Mouse (Mus musculus) G1E (cell line): Measurements from ENCODE around the gene Dgat2. TPM values are rescaled to one million over a fixed set of nuclear protein-coding genes. Genes with fewer than 3 reads are reported as not detected.

ENCODE experiments used
- ATAC-seq: 2 replicates; pipeline ENCODE4 v1.8.0; 2016; ENCODE audit warnings: mild to moderate bottlenecking; ENCODE audit not compliant: insufficient number of reproducible peaks, poor library complexity, low FRiP score, severe bottlenecking; ENCODE audit errors: extremely low read depth
- DNase-seq: peaks from one replicate; pipeline ENCODE4 v3.0.0; 2012; ENCODE audit warnings: low spot score
- H3K27me3 ChIP-seq: 2 replicates; pipeline ENCODE4 v1.6.1; 2012; ENCODE audit warnings: mild to moderate bottlenecking, low read length, inconsistent platforms; ENCODE audit not compliant: insufficient read depth
- H3K36me3 ChIP-seq: replicated peaks from 2 replicates; pipeline ENCODE3; 2012; ENCODE audit warnings: mild to moderate bottlenecking, inconsistent platforms
- H3K4me1 ChIP-seq: 2 replicates; pipeline ENCODE4 v1.6.1; 2012; ENCODE audit warnings: low read depth, low read length, inconsistent platforms, mixed read lengths; ENCODE audit not compliant: insufficient read depth
- H3K4me3 ChIP-seq: 2 replicates; pipeline ENCODE4 v1.5.1; 2012; ENCODE audit warnings: low read depth, mild to moderate bottlenecking, inconsistent platforms, low read length, moderate library complexity, mixed read lengths
- H3K9me3 ChIP-seq: replicated peaks from 2 replicates; pipeline ENCODE4 v1.6.1; 2012; ENCODE audit warnings: inconsistent platforms
- CTCF ChIP-seq: IDR thresholded peaks from 2 replicates; pipeline ENCODE4 v1.5.1; 2012; ENCODE audit warnings: low read depth, low read length, inconsistent platforms, mixed read lengths
- GATA1 ChIP-seq: IDR thresholded peaks from 2 replicates; pipeline ENCODE4 v1.6.1; 2012; ENCODE audit warnings: borderline replicate concordance, low read length, inconsistent platforms, mixed read lengths
- GATA2 ChIP-seq: IDR thresholded peaks from 2 replicates; pipeline ENCODE4 v1.6.1; 2012; ENCODE audit warnings: low read depth, low read length, inconsistent platforms, borderline replicate concordance
- POLR2AphosphoS5 ChIP-seq: IDR thresholded peaks from 2 replicates; pipeline ENCODE4 v1.6.1; 2012; ENCODE audit warnings: low read depth, low read length, inconsistent platforms; ENCODE audit not compliant: insufficient replicate concordance
- TAL1 ChIP-seq: conservative IDR thresholded peaks from 2 replicates; pipeline ENCODE4 v1.6.1; 2012; ENCODE audit warnings: low read depth, low read length, inconsistent platforms, mixed read lengths
- polyA plus RNA-seq: library from polyadenylated mRNA; stranded (reverse); fragments of >175 nt; gene quantifications from 2 replicates; pipeline ENCODE4 v1.2.3, GENCODE M21; 2012
- total RNA-seq, 2 experiments: library from RNA; stranded (forward) in 1 of 2; stranded (reverse) in 1 of 2; fragments of 200-1000 nt in 1 of 2; fragments of >200 nt in 1 of 2; fragmentation: Nextera tagmentation in 1 of 2; gene quantifications; 2 replicates each; pipeline ENCODE4 v1.2.3; 2014 to 2017

The Dgat2 gene
- total and polyA plus RNA-seq, 3 experiments: 0.08 to 0.27 TPM; not detected in 1

DNA sequence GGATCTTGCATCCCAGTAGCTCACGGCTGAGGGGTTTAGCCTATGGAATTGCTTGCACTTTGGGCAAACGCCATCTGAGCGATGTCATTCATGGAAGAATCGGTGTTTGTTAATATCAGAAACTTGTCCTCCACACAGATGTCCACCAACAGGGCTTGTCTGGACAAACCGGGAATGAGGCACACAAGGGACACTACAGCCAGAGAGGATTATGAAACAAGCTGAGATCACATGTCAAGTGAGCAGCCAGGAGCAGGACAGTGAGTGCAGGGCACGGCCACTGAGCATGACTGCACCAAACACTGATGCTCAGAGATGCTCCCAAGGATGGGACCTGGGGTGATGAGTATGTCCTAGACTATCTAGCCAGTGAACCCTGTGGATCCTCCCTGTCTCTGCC is 42.9 kb upstream of the Dgat2 start:
- Histone ChIP-seq H3K36me3 (no peaks in the 10 kb centered on the region), H3K4me3 (no peak overlapping the region), H3K4me1 (no peaks in the 10 kb centered on the region), H3K27me3 (peaks cover 11% of the 10 kb centered on the region), H3K9me3 (no peaks in the 10 kb centered on the region)
- no peak for ATAC-seq
- no peak for TF ChIP-seq POLR2AphosphoS5
- TF ChIP-seq GATA2: no peak
- TF ChIP-seq GATA1: no peak
- no peak for TF ChIP-seq TAL1
- no peak for TF ChIP-seq CTCF
- no peak for DNase-seq

DNA sequence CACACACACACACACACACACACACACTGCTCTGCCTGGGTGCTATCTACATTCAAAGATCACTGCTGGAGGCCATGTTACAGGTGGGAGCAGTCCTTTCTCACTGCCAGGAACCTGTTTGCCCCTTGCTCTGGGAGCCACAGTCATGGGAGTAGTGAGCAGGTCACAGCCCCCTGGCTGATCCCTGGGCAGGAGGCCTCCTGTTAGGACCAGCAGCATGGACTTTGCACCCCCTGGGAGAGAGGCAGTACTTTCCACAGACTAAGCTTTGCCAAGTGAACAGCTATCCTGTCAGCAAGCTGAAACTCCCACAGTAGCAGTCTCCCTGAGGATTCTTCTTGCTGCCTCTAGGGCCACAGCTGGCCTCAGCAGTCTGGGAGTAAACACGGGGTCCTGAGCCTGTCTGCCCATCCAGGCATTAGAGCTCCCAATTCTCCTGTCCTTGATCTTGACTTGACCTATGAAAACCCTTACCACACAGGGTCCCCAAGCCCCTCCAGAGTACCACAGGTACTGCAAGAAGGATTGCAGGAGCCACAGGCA is 42.2 kb upstream of the Dgat2 start:
- no peak for ATAC-seq
- no peak for DNase-seq
- H3K4me3 ChIP-seq: no peak overlapping the region
- H3K4me1 ChIP-seq: no peaks in the 10 kb centered on the region
- H3K36me3 ChIP-seq: no peaks in the 10 kb centered on the region
- peaks cover 14% of the 10 kb centered on the region for H3K27me3 ChIP-seq
- TF ChIP-seq GATA2: no peak
- no peak for TF ChIP-seq POLR2AphosphoS5
- TF ChIP-seq TAL1: no peak
- TF ChIP-seq CTCF: no peak
- TF ChIP-seq GATA1: no peak
- H3K9me3 ChIP-seq: no peaks in the 10 kb centered on the region

DNA sequence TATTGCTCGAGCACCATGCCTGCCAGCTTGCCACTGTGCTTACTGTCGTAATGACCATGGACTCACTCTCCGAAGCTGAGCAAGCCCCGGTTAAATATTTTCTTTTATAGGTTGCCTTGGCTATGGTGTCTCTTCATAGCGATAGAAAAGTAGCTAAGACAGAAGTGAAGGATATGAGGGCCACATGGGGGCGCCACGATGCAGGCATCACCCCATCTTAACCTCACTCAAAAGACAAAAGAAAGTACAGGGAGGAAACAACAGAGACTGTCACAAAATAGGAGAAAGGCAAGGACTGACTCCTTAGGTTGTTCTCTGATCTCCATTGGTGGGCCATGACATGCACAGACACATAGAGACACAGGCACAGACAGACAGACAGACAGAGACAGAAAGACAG is 41.7 kb upstream of the Dgat2 start:
- no peaks in the 10 kb centered on the region for H3K9me3 ChIP-seq
- no peak for DNase-seq
- H3K4me1 ChIP-seq: no peaks in the 10 kb centered on the region
- TF ChIP-seq POLR2AphosphoS5: no peak
- no peak for TF ChIP-seq GATA1
- TF ChIP-seq GATA2: no peak
- no peak for TF ChIP-seq TAL1
- no peak for TF ChIP-seq CTCF
- no peak for ATAC-seq
- no peaks in the 10 kb centered on the region for H3K36me3 ChIP-seq
- peaks cover 16% of the 10 kb centered on the region for H3K27me3 ChIP-seq
- H3K4me3 ChIP-seq: no peak overlapping the region

DNA sequence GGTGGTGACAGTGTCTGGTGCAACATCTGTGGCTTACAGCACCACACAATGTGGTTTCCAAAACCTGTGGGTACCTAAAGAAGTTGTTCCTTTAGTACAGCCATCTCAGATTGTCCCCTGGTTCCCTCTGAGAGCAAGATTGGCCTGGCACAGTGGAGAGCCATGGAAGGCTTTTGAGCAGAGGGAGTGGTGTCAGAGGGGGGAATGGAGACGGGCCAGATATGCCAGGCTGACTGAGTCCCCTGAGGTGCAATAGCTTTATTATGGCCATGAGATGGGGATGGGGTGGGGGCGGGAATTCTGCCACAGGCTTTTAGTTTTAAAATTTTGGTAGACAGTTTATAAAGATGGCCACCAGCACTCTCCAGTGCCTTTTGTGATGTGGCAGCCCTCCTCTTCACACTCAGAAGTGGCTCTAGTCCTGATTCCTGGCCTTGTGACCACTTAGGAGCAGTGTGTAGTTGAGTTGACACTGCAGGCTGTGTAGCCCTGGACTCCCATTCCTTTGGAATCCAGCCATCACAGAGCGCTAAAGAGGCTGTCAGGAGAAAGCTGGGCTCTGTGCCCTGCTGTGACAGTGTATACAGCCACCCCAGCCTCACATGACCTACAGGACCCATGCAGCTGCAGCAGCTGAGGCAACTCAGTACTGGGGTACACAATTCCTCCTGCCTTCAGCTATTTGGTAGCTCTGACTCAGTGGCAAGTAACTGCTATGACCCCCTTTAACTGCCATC is 35.0 kb upstream of the Dgat2 start:
- TF ChIP-seq TAL1 (no peak), GATA1 (no peak)
- Histone ChIP-seq H3K4me3 (no peak overlapping the region), H3K27me3 (peaks cover 18% of the 10 kb centered on the region), H3K9me3 (no peaks in the 10 kb centered on the region), H3K4me1 (no peaks in the 10 kb centered on the region), H3K36me3 (no peaks in the 10 kb centered on the region)
- ATAC-seq: no peak
- no peak for DNase-seq

DNA sequence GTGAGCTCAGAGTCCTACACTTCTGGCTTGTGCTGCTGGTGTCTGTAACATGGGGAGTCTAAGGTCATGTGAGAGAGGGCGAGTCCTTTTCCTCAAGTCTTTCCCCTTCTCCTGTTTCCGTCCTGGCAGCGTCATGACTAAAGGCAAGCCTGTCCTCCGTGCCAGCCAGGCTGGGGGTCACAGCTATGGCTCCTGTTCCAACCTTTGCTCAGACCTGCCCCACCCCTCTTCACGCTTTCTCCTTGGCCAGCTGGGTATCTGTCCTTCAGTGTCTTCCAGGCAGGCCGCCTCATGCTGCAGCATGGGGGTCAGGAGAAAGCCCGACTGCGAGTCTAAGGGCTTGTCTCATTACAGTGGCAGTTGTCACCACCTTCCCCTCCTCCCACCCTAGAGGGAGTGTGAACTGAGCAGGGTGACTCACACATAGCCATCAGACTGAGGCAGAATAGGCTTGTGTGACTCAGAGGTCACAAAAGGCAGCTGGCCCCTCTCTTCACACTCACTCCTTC is 32.9 kb upstream of the Dgat2 start:
- H3K27me3 ChIP-seq: peaks cover 16% of the 10 kb centered on the region
- DNase-seq (no peak), ATAC-seq (no peak)
- no peaks in the 10 kb centered on the region for H3K9me3 ChIP-seq
- H3K36me3 ChIP-seq: no peaks in the 10 kb centered on the region
- no peak for TF ChIP-seq POLR2AphosphoS5
- no peak for TF ChIP-seq GATA2
- no peak for TF ChIP-seq CTCF
- no peak for TF ChIP-seq TAL1
- TF ChIP-seq GATA1: no peak
- no peak overlapping the region for H3K4me3 ChIP-seq
- no peaks in the 10 kb centered on the region for H3K4me1 ChIP-seq

DNA sequence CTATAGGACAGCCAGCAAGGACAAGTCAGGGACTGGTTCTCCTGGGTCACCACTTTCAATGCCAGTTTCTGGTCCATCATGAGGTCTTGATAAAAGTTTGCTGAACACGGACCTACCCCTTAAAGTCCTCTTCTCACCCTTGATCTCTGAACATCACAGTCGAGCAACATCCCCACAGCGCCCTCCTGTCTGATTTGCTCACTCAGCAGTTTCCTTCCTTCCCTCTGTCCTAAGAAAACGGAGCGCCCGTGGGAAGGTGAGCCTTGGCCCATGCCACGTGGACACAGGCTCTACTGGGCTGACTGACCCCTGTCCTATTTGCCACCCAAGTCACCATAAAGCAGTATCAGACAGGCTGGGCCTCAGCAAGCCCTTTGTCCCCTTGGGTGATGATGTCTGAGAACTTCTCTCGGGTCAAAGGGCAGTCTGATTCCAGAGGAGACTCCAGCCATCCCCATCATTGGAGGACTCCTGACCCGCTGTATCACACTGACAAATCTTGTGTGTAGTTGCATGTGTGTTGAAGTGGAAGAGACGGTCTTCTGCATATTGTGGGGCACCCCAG is 32.2 kb upstream of the Dgat2 start:
- H3K4me3 ChIP-seq: no peak overlapping the region
- no peaks in the 10 kb centered on the region for H3K36me3 ChIP-seq
- no peaks in the 10 kb centered on the region for H3K4me1 ChIP-seq
- H3K9me3 ChIP-seq: no peaks in the 10 kb centered on the region
- H3K27me3 ChIP-seq: peaks cover 13% of the 10 kb centered on the region
- ATAC-seq (no peak), DNase-seq (no peak)
- TF ChIP-seq GATA1 (no peak), TAL1 (no peak), GATA2 (no peak), POLR2AphosphoS5 (no peak), CTCF (no peak)
